Mouse (Mus musculus) G1E (cell line): ENCODE data around the gene Mybbp1a. TPM values are rescaled to one million over a fixed set of nuclear protein-coding genes. Genes with fewer than 3 reads are reported as not detected.
"Not testable (repeated sequence)": the region's sequence is repeated elsewhere in the genome, so short reads cannot be mapped to it uniquely, and the experiment has no call there.

ENCODE experiments used
- ATAC-seq: 2 replicates; pipeline ENCODE4 v1.8.0; 2016; ENCODE audit warnings: mild to moderate bottlenecking; ENCODE audit not compliant: insufficient number of reproducible peaks, poor library complexity, low FRiP score, severe bottlenecking; ENCODE audit errors: extremely low read depth
- DNase-seq: peaks from one replicate; pipeline ENCODE4 v3.0.0; 2012; ENCODE audit warnings: low spot score
- H3K27me3 ChIP-seq: 2 replicates; pipeline ENCODE4 v1.6.1; 2012; ENCODE audit warnings: mild to moderate bottlenecking, low read length, inconsistent platforms; ENCODE audit not compliant: insufficient read depth
- H3K36me3 ChIP-seq: replicated peaks from 2 replicates; pipeline ENCODE3; 2012; ENCODE audit warnings: mild to moderate bottlenecking, inconsistent platforms
- H3K4me1 ChIP-seq: 2 replicates; pipeline ENCODE4 v1.6.1; 2012; ENCODE audit warnings: low read depth, low read length, inconsistent platforms, mixed read lengths; ENCODE audit not compliant: insufficient read depth
- H3K4me3 ChIP-seq: 2 replicates; pipeline ENCODE4 v1.5.1; 2012; ENCODE audit warnings: low read depth, mild to moderate bottlenecking, inconsistent platforms, low read length, moderate library complexity, mixed read lengths
- H3K9me3 ChIP-seq: replicated peaks from 2 replicates; pipeline ENCODE4 v1.6.1; 2012; ENCODE audit warnings: inconsistent platforms
- CTCF ChIP-seq: IDR thresholded peaks from 2 replicates; pipeline ENCODE4 v1.5.1; 2012; ENCODE audit warnings: low read depth, low read length, inconsistent platforms, mixed read lengths
- GATA1 ChIP-seq: IDR thresholded peaks from 2 replicates; pipeline ENCODE4 v1.6.1; 2012; ENCODE audit warnings: borderline replicate concordance, low read length, inconsistent platforms, mixed read lengths
- GATA2 ChIP-seq: IDR thresholded peaks from 2 replicates; pipeline ENCODE4 v1.6.1; 2012; ENCODE audit warnings: low read depth, low read length, inconsistent platforms, borderline replicate concordance
- POLR2AphosphoS5 ChIP-seq: IDR thresholded peaks from 2 replicates; pipeline ENCODE4 v1.6.1; 2012; ENCODE audit warnings: low read depth, low read length, inconsistent platforms; ENCODE audit not compliant: insufficient replicate concordance
- TAL1 ChIP-seq: conservative IDR thresholded peaks from 2 replicates; pipeline ENCODE4 v1.6.1; 2012; ENCODE audit warnings: low read depth, low read length, inconsistent platforms, mixed read lengths
- polyA plus RNA-seq: library from polyadenylated mRNA; stranded (reverse); fragments of >175 nt; gene quantifications from 2 replicates; pipeline ENCODE4 v1.2.3, GENCODE M21; 2012
- total RNA-seq, 2 experiments: library from RNA; stranded (forward) in 1 of 2; stranded (reverse) in 1 of 2; fragments of 200-1000 nt in 1 of 2; fragments of >200 nt in 1 of 2; fragmentation: Nextera tagmentation in 1 of 2; gene quantifications; 2 replicates each; pipeline ENCODE4 v1.2.3; 2014 to 2017

The Mybbp1a gene
- total and polyA plus RNA-seq, 3 experiments = 125 to 496 (median 253) TPM

- Histone ChIP-seq H3K27me3 (peaks cover 5% of the 10 kb centered on the region), H3K36me3 (no peaks in the 10 kb centered on the region), H3K4me3 (no peak overlapping the region), H3K9me3 (no peaks in the 10 kb centered on the region), H3K4me1 (peaks cover 12% of the 10 kb centered on the region)
- DNase-seq (no peak), ATAC-seq (no peak)
- TF ChIP-seq POLR2AphosphoS5 = no peak
- TF ChIP-seq GATA1 = no peak
- no peak for TF ChIP-seq CTCF
Measured at GRCm38 (mm10) chr11:72425201-72425600, 16.0 kb upstream of the Mybbp1a start.

- no peaks in the 10 kb centered on the region for H3K9me3 ChIP-seq
- no peak for DNase-seq
- TF ChIP-seq GATA1 (no peak), CTCF (no peak), TAL1 (no peak), GATA2 (no peak), POLR2AphosphoS5 (no peak)
- no peak overlapping the region for H3K4me3 ChIP-seq
- ATAC-seq = no peak
- H3K36me3 ChIP-seq = no peaks in the 10 kb centered on the region
- peaks cover 7% of the 10 kb centered on the region for H3K4me1 ChIP-seq
- peaks cover 10% of the 10 kb centered on the region for H3K27me3 ChIP-seq
Measured at GRCm38 (mm10) chr11:72426884-72427283, 14.3 kb upstream of the Mybbp1a start.

- DNase-seq = no peak
- Histone ChIP-seq H3K9me3 (no peaks in the 10 kb centered on the region), H3K4me3 (no peak overlapping the region), H3K4me1 (peaks cover 7% of the 10 kb centered on the region), H3K36me3 (no peaks in the 10 kb centered on the region), H3K27me3 (peaks cover 21% of the 10 kb centered on the region)
- TF ChIP-seq GATA1 (no peak), CTCF (0 out of 2 replicates have a peak, but pooled peaks have one; percentile 35)
- no peak for ATAC-seq
Measured at GRCm38 (mm10) chr11:72428694-72429093, 12.5 kb upstream of the Mybbp1a start.

GRCm38 (mm10) chr11:72429288-72429690, 11.9 kb upstream of the Mybbp1a start:
- Histone ChIP-seq H3K4me1 (peaks cover 7% of the 10 kb centered on the region), H3K27me3 (peaks cover 21% of the 10 kb centered on the region), H3K36me3 (no peaks in the 10 kb centered on the region), H3K4me3 (no peak overlapping the region), H3K9me3 (no peaks in the 10 kb centered on the region)
- TF ChIP-seq CTCF = peak; percentile 28
- no peak for TF ChIP-seq GATA1
- peak; percentile 60 for ATAC-seq
- peak; percentile 76 for DNase-seq

- H3K36me3 ChIP-seq, ATAC-seq, H3K9me3 ChIP-seq, H3K4me3 ChIP-seq, DNase-seq: not testable (repeated sequence)
- peaks cover 14% of the 10 kb centered on the region for H3K4me1 ChIP-seq
- peaks cover 30% of the 10 kb centered on the region for H3K27me3 ChIP-seq
Measured at GRCm38 (mm10) chr11:72430311-72431068, 10.7 kb upstream of the Mybbp1a start.

- DNase-seq (no peak), ATAC-seq (no peak)
- no peak for TF ChIP-seq CTCF
- no peak for TF ChIP-seq TAL1
- no peak for TF ChIP-seq GATA2
- no peak for TF ChIP-seq POLR2AphosphoS5
- no peak for TF ChIP-seq GATA1
- H3K4me3 ChIP-seq = no peak within 1 kb of the TSS
- H3K9me3 ChIP-seq = no peaks in the 10 kb centered on the region
- peaks cover 54% of the 10 kb centered on the region for H3K27me3 ChIP-seq
- H3K4me1 ChIP-seq = peaks cover 13% of the 10 kb centered on the region
- H3K36me3 ChIP-seq = no peaks in the 10 kb centered on the region
Measured at GRCm38 (mm10) chr11:72434963-72435693, 6.0 kb upstream of the Mybbp1a start, which contains the start of gene Ggt6. Gene Ggt6 (plus strand): TSS chr11:72435526.

GRCm38 (mm10) chr11:72435694-72436045, 5.5 kb upstream of the Mybbp1a start:
- Histone ChIP-seq H3K27me3 (peaks cover 52% of the 10 kb centered on the region), H3K4me3 (no peak overlapping the region), H3K36me3 (no peaks in the 10 kb centered on the region), H3K4me1 (peaks cover 13% of the 10 kb centered on the region), H3K9me3 (no peaks in the 10 kb centered on the region)
- TF ChIP-seq GATA1 (no peak), TAL1 (no peak), POLR2AphosphoS5 (no peak), CTCF (no peak), GATA2 (no peak)
- ATAC-seq = no peak
- DNase-seq = no peak
